Mouse (Mus musculus) MEL (cell line): ENCODE results near the gene Sgf29. TPM values are rescaled to one million over a fixed set of nuclear protein-coding genes. Genes with fewer than 3 reads are reported as not detected.

Experiments used
- DNase-seq: peaks from one replicate; pipeline ENCODE4 v3.0.0; 2011; ENCODE audit warnings: low read depth, low spot score
- H3K27ac ChIP-seq: 2 replicates; pipeline ENCODE4 v1.5.1; 2012; ENCODE audit warnings: low read depth, mild to moderate bottlenecking, control low read depth, low read length, moderate library complexity; ENCODE audit not compliant: control insufficient read depth
- H3K27me3 ChIP-seq, 2 experiments: fragments of 150-350 bp in 1 of 2; sonication (generic) in 1 of 2; 2 replicates each; pipeline ENCODE4 v1.6.1; 2012; ENCODE audit warnings: low read length in 2 of 2, mild to moderate bottlenecking in 2 of 2, improper control_type of control experiment in 1 of 2, moderate library complexity in 1 of 2; ENCODE audit not compliant: insufficient read depth in 2 of 2, control insufficient read depth in 1 of 2
- H3K36me3 ChIP-seq, 2 experiments: 2 replicates each; pipeline ENCODE4 v1.6.1; 2012 to 2014; ENCODE audit warnings: low read length in 2 of 2, improper control_type of control experiment in 1 of 2, inconsistent platforms in 1 of 2, mild to moderate bottlenecking in 1 of 2; ENCODE audit not compliant: insufficient read depth in 2 of 2, control insufficient read depth in 1 of 2
- H3K4me1 ChIP-seq, 2 experiments: fragments of 150-350 bp in 1 of 2; sonication (generic) in 1 of 2; 2 replicates each; pipeline ENCODE4 v1.6.1; 2012; ENCODE audit warnings: low read length in 2 of 2, improper control_type of control experiment in 1 of 2, mild to moderate bottlenecking in 1 of 2; ENCODE audit not compliant: insufficient read depth in 2 of 2, control insufficient read depth in 1 of 2
- H3K4me3 ChIP-seq, 2 experiments: fragments of 150-350 bp in 1 of 2; sonication (generic) in 1 of 2; 2 replicates each; pipeline ENCODE4 v1.5.1; 2012; ENCODE audit warnings: low read depth in 2 of 2, low read length in 2 of 2, mild to moderate bottlenecking in 2 of 2, moderate library complexity in 2 of 2, control low read depth in 1 of 2, improper control_type of control experiment in 1 of 2; ENCODE audit not compliant: control insufficient read depth in 1 of 2, insufficient read depth in 1 of 2
- H3K79me2 ChIP-seq: 2 replicates; pipeline ENCODE4 v1.6.1; 2012; ENCODE audit warnings: mild to moderate bottlenecking, low read length, moderate library complexity; ENCODE audit not compliant: control insufficient read depth, poor library complexity, insufficient read depth
- H3K9ac ChIP-seq: 2 replicates; pipeline ENCODE4 v1.6.1; 2012; ENCODE audit warnings: low read depth, mild to moderate bottlenecking, control low read depth, low read length, moderate library complexity; ENCODE audit not compliant: control insufficient read depth, poor library complexity, severe bottlenecking
- H3K9me3 ChIP-seq: fragments of 150-350 bp; sonication (generic); replicated peaks from 2 replicates; pipeline ENCODE4 v1.6.1; 2012; ENCODE audit warnings: mild to moderate bottlenecking, low read length, improper control_type of control experiment, moderate library complexity; ENCODE audit not compliant: insufficient read depth
- BHLHE40 ChIP-seq: IDR thresholded peaks from 2 replicates; pipeline ENCODE4 v1.6.1; 2012; ENCODE audit warnings: low read depth, mild to moderate bottlenecking, inconsistent platforms, low read length, improper control_type of control experiment, borderline replicate concordance
- CHD2 ChIP-seq: IDR thresholded peaks from 2 replicates; pipeline ENCODE4 v1.6.1; 2011; ENCODE audit warnings: low read length, improper control_type of control experiment
- ELF1 ChIP-seq: IDR thresholded peaks from 2 replicates; pipeline ENCODE4 v1.6.1; 2014; ENCODE audit warnings: low read depth, mild to moderate bottlenecking, inconsistent platforms, low read length, improper control_type of control experiment, moderate library complexity
- EP300 ChIP-seq, 2 experiments: IDR thresholded peaks; 2 replicates each; pipeline ENCODE4 v1.6.1; 2011; ENCODE audit warnings: improper control_type of control experiment in 2 of 2, low read length in 2 of 2, low read depth in 1 of 2, mild to moderate bottlenecking in 1 of 2
- ETS1 ChIP-seq: IDR thresholded peaks from 2 replicates; pipeline ENCODE4 v1.6.1; 2012; ENCODE audit warnings: low read depth, mild to moderate bottlenecking, inconsistent platforms, low read length, improper control_type of control experiment, moderate library complexity
- GABPA ChIP-seq: IDR thresholded peaks from 2 replicates; pipeline ENCODE4 v1.6.1; 2012; ENCODE audit warnings: low read depth, mild to moderate bottlenecking, inconsistent platforms, low read length, improper control_type of control experiment, moderate library complexity
- GATA1 ChIP-seq: IDR thresholded peaks from 2 replicates; pipeline ENCODE4 v1.6.1; 2011; ENCODE audit warnings: low read depth, low read length, improper control_type of control experiment
- HCFC1 ChIP-seq: IDR thresholded peaks from 2 replicates; pipeline ENCODE4 v1.6.1; 2012; ENCODE audit warnings: low read depth, mild to moderate bottlenecking, inconsistent platforms, low read length, improper control_type of control experiment, moderate library complexity
- JUND ChIP-seq: IDR thresholded peaks from 2 replicates; pipeline ENCODE4 v1.6.1; 2011; ENCODE audit warnings: low read depth, mild to moderate bottlenecking, improper control_type of control experiment, low read length
- KAT2A ChIP-seq: conservative IDR thresholded peaks from 2 replicates; pipeline ENCODE4 v1.6.1; 2012; ENCODE audit warnings: low read depth, low read length, improper control_type of control experiment, inconsistent platforms
- MAFK ChIP-seq: IDR thresholded peaks from 2 replicates; pipeline ENCODE4 v1.6.1; 2011; ENCODE audit warnings: low read depth, mild to moderate bottlenecking, low read length, improper control_type of control experiment, borderline replicate concordance
- MAX ChIP-seq: IDR thresholded peaks from 2 replicates; pipeline ENCODE4 v1.6.1; 2011; ENCODE audit warnings: low read length, improper control_type of control experiment
- MAZ ChIP-seq: IDR thresholded peaks from 2 replicates; pipeline ENCODE4 v1.6.1; 2012; ENCODE audit warnings: low read depth, mild to moderate bottlenecking, inconsistent platforms, low read length, improper control_type of control experiment
- MEF2A ChIP-seq: IDR thresholded peaks from 2 replicates; pipeline ENCODE4 v1.6.1; 2014; ENCODE audit warnings: low read depth, mild to moderate bottlenecking, inconsistent platforms, low read length, improper control_type of control experiment; ENCODE audit not compliant: poor library complexity, insufficient replicate concordance, severe bottlenecking; ENCODE audit errors: extremely low read depth
- MYB ChIP-seq: IDR thresholded peaks from 2 replicates; pipeline ENCODE4 v1.6.1; 2011; ENCODE audit warnings: mild to moderate bottlenecking, low read depth, low read length, improper control_type of control experiment
- MYC ChIP-seq: IDR thresholded peaks from 2 replicates; pipeline ENCODE4 v1.6.1; 2011; ENCODE audit warnings: low read depth, mild to moderate bottlenecking, low read length, improper control_type of control experiment, moderate library complexity
- NELFE ChIP-seq: IDR thresholded peaks from 2 replicates; pipeline ENCODE4 v1.6.1; 2011; ENCODE audit warnings: low read depth, low read length, improper control_type of control experiment
- NRF1 ChIP-seq: IDR thresholded peaks from 2 replicates; pipeline ENCODE4 v1.6.1; 2014; ENCODE audit warnings: low read depth, mild to moderate bottlenecking, inconsistent platforms, low read length, improper control_type of control experiment, moderate library complexity; ENCODE audit not compliant: poor library complexity, insufficient read depth, severe bottlenecking
- POLR2A ChIP-seq, 2 experiments: IDR thresholded peaks; 2 replicates each; pipeline ENCODE4 v1.6.1; 2011 to 2012; ENCODE audit warnings: low read length in 2 of 2, mild to moderate bottlenecking in 2 of 2, control low read depth in 1 of 2, improper control_type of control experiment in 1 of 2, low read depth in 1 of 2, moderate library complexity in 1 of 2; ENCODE audit not compliant: control insufficient read depth in 1 of 2, insufficient read depth in 1 of 2, poor library complexity in 1 of 2
- POLR2AphosphoS2 ChIP-seq: IDR thresholded peaks from 2 replicates; pipeline ENCODE4 v1.6.1; 2011; ENCODE audit warnings: low read length, improper control_type of control experiment
- POLR2AphosphoS5 ChIP-seq: IDR thresholded peaks from 2 replicates; pipeline ENCODE4 v1.6.1; 2012; ENCODE audit warnings: low read depth, borderline replicate concordance, mild to moderate bottlenecking, inconsistent platforms, low read length, moderate library complexity, mixed read lengths
- RCOR1 ChIP-seq: IDR thresholded peaks from 2 replicates; pipeline ENCODE4 v1.6.1; 2012; ENCODE audit warnings: low read depth, mild to moderate bottlenecking, inconsistent platforms, low read length, improper control_type of control experiment
- SMC3 ChIP-seq: IDR thresholded peaks from 2 replicates; pipeline ENCODE4 v1.6.1; 2011; ENCODE audit warnings: low read depth, low read length, improper control_type of control experiment
- TAL1 ChIP-seq: IDR thresholded peaks from 2 replicates; pipeline ENCODE4 v1.6.1; 2012; ENCODE audit warnings: mild to moderate bottlenecking, inconsistent platforms, low read length, moderate library complexity, mixed read lengths
- TCF12 ChIP-seq: IDR thresholded peaks from 2 replicates; pipeline ENCODE4 v1.6.1; 2014; ENCODE audit warnings: low read depth, mild to moderate bottlenecking, inconsistent platforms, low read length, improper control_type of control experiment, moderate library complexity
- UBTF ChIP-seq: IDR thresholded peaks from 2 replicates; pipeline ENCODE4 v1.6.1; 2012; ENCODE audit warnings: low read depth, mild to moderate bottlenecking, inconsistent platforms, low read length, improper control_type of control experiment, moderate library complexity, borderline replicate concordance; ENCODE audit not compliant: insufficient read depth
- USF1 ChIP-seq: IDR thresholded peaks from 2 replicates; pipeline ENCODE4 v1.6.1; 2014; ENCODE audit warnings: low read depth, mild to moderate bottlenecking, inconsistent platforms, low read length, improper control_type of control experiment, moderate library complexity
- USF2 ChIP-seq, 2 experiments: IDR thresholded peaks; 2 replicates each; pipeline ENCODE4 v1.6.1; 2011 to 2012; ENCODE audit warnings: improper control_type of control experiment in 2 of 2, low read length in 2 of 2, borderline replicate concordance in 1 of 2, inconsistent platforms in 1 of 2, low read depth in 1 of 2, mild to moderate bottlenecking in 1 of 2; ENCODE audit not compliant: insufficient read depth in 1 of 2
- ZC3H11A ChIP-seq: IDR thresholded peaks from 2 replicates; pipeline ENCODE4 v1.6.1; 2012; ENCODE audit warnings: low read depth, mild to moderate bottlenecking, inconsistent platforms, low read length, improper control_type of control experiment
- ZKSCAN1 ChIP-seq: IDR thresholded peaks from 2 replicates; pipeline ENCODE4 v1.6.1; 2012; ENCODE audit warnings: low read depth, mild to moderate bottlenecking, inconsistent platforms, low read length, improper control_type of control experiment, moderate library complexity
- ZMIZ1 ChIP-seq: IDR thresholded peaks from 2 replicates; pipeline ENCODE4 v1.6.1; 2012; ENCODE audit warnings: low read depth, mild to moderate bottlenecking, inconsistent platforms, low read length, improper control_type of control experiment, moderate library complexity
- ZNF384 ChIP-seq: IDR thresholded peaks from 2 replicates; pipeline ENCODE4 v1.6.1; 2012; ENCODE audit warnings: low read depth, mild to moderate bottlenecking, inconsistent platforms, low read length, improper control_type of control experiment
- polyA plus RNA-seq, 2 experiments: library from polyadenylated mRNA; stranded (reverse) in 1 of 2; unstranded in 1 of 2; fragments of >175 nt in 1 of 2; fragments of >200 nt in 1 of 2; gene quantifications; 2 replicates each; pipeline versions ENCODE4 v1.2.1 to v1.2.4; 2012; ENCODE audit warnings: low replicate concordance in 2 of 2, low read depth in 1 of 2; ENCODE audit not compliant: insufficient read length in 2 of 2, insufficient read depth in 1 of 2, missing spikeins in 1 of 2
- total RNA-seq: library from RNA; depleted of rRNA; stranded (reverse); fragments of 300-350 nt; gene quantifications from 2 replicates; pipeline ENCODE4 v1.2.3, GENCODE M21; 2012

The Sgf29 gene
- total and polyA plus RNA-seq, 3 experiments, result 81.7 to 117 TPM; not detected in 1

DNA sequence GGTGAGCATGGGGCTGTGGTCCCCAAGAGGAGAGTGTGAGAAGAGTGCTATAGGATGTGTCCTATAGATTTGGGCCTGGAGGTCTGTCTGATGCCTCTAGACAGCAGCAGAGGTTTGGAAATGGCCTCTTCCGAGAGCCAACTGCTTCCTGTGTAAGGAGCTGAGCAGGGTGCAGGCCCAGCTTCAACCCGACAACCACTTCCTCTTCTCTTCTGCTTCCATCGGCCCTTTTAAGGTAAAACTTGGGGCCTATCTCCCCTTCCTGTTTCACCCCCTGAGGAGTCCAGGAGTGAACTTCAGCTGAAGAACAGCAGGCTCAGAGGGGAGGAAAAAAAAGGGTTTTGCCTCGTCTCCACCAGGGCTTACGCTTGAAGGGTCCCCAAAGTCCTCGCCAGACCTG lies 53.2 kb downstream of the Sgf29 start (continued):
- TF ChIP-seq NELFE (peak; percentile 59), KAT2A (no peak), MYB (no peak), TCF12 (0 out of 2 replicates have a peak, but pooled peaks have one; percentile 35), EP300 (IDR thresholded peaks at IDR 0.05; ENCODE audit: low read depth in 1 of 2, low read length in 2 of 2) (peak in 1 of 2 experiments; percentile 61; a peak in 3 of 4 replicates)

GRCm38 (mm10) chr7:126702861-126703756 lies 54.0 kb downstream of the Sgf29 start:
- H3K9me3 ChIP-seq, result no peaks in the 10 kb centered on the region
- H3K4me3 ChIP-seq, result peak overlapping the region; percentile 65 to 88
- H3K9ac ChIP-seq, result peak overlapping the region; percentile 76
- DNase-seq, result peak; percentile 63
- peak overlapping the region; percentile 93 for H3K27ac ChIP-seq
- H3K79me2 ChIP-seq, result peaks cover 27% of the 10 kb centered on the region
- H3K36me3 ChIP-seq, result peaks cover 0 to 28% of the 10 kb centered on the region in 2 experiments; a peak in 2 of 4 replicates
- peaks cover 11 to 35% of the 10 kb centered on the region in 2 experiments; a peak in 3 of 4 replicates for H3K4me1 ChIP-seq
- no peaks in the 10 kb centered on the region for H3K27me3 ChIP-seq
- no peak for TF ChIP-seq GABPA
- TF ChIP-seq JUND, result no peak
- no peak for TF ChIP-seq MYC
- TF ChIP-seq POLR2A (IDR thresholded peaks at IDR 0.05; ENCODE audit: control insufficient read depth in 1 of 2, insufficient read depth in 1 of 2, low read depth in 1 of 2, low read length in 2 of 2, poor library complexity in 1 of 2), result 0 out of 4 replicates have a peak, but pooled peaks of 1 of the 2 experiments have one; percentile 18
- no peak for TF ChIP-seq MEF2A
- TF ChIP-seq ZKSCAN1, result no peak
- TF ChIP-seq POLR2AphosphoS2, result no peak
- TF ChIP-seq KAT2A, result no peak
- TF ChIP-seq NRF1, result no peak
- TF ChIP-seq ELF1, result no peak
- TF ChIP-seq TAL1, result no peak
- no peak for TF ChIP-seq USF1
- no peak for TF ChIP-seq ZNF384
- no peak for TF ChIP-seq SMC3
- TF ChIP-seq MAFK, result no peak
- TF ChIP-seq UBTF, result no peak
- TF ChIP-seq BHLHE40, result no peak
- TF ChIP-seq GATA1, result no peak
- TF ChIP-seq ETS1, result no peak
- 0 out of 2 replicates have a peak, but pooled peaks have one; percentile 5 for TF ChIP-seq ZMIZ1
- TF ChIP-seq POLR2AphosphoS5, result no peak
- TF ChIP-seq USF2 (IDR thresholded peaks at IDR 0.05; ENCODE audit: borderline replicate concordance in 1 of 2, insufficient read depth in 1 of 2, low read depth in 1 of 2, low read length in 2 of 2), result no peak
- TF ChIP-seq ZC3H11A, result no peak
- TF ChIP-seq HCFC1, result no peak
- TF ChIP-seq MAX, result no peak
- no peak for TF ChIP-seq CHD2
- TF ChIP-seq NELFE, result 0 out of 2 replicates have a peak, but pooled peaks have one; percentile 30
- 0 out of 2 replicates have a peak, but pooled peaks have one; percentile 40 for TF ChIP-seq MAZ
- 0 out of 2 replicates have a peak, but pooled peaks have one; percentile 19 for TF ChIP-seq RCOR1
- TF ChIP-seq MYB, result no peak
